Mouse (Mus musculus) kidney, embryonic 16.5 days (tissue): Measurements from ENCODE around the gene Pyroxd2. TPM values are rescaled to one million over a fixed set of nuclear protein-coding genes. Genes with fewer than 3 reads are reported as not detected.

Source experiments
- ATAC-seq: fragments of 200-750 bp; cut with Nextera tagmentation; 2 replicates; pipeline ENCODE4 v1.8.0; 2017; ENCODE audit warnings: moderate TSS enrichment; ENCODE audit not compliant: low FRiP score, low TSS enrichment
- H3K27ac ChIP-seq: fragments of 300-500 bp; sonication (generic); 2 replicates; pipeline ENCODE4 v1.5.1; 2014; ENCODE audit warnings: low read length
- H3K27me3 ChIP-seq: fragments of 300-500 bp; sonication (generic); 2 replicates; pipeline ENCODE4 v1.6.1; 2014; ENCODE audit warnings: low read length, control low read depth, mixed read lengths; ENCODE audit not compliant: insufficient read depth
- H3K36me3 ChIP-seq: fragments of 300-500 bp; sonication (generic); 2 replicates; pipeline ENCODE4 v1.6.1; 2014; ENCODE audit warnings: low read length, control low read depth, mixed read lengths; ENCODE audit not compliant: insufficient read depth
- H3K4me1 ChIP-seq: fragments of 300-500 bp; sonication (generic); 2 replicates; pipeline ENCODE4 v1.6.1; 2014; ENCODE audit warnings: low read length, control low read depth, mixed read lengths; ENCODE audit not compliant: insufficient read depth
- H3K4me2 ChIP-seq: fragments of 300-500 bp; sonication (generic); replicated peaks from 2 replicates; pipeline ENCODE4 v1.6.1; 2014; ENCODE audit warnings: low read depth, low read length
- H3K4me3 ChIP-seq: fragments of 300-500 bp; sonication (generic); 2 replicates; pipeline ENCODE4 v1.5.1; 2014; ENCODE audit warnings: mild to moderate bottlenecking, low read length
- H3K9ac ChIP-seq: fragments of 300-500 bp; sonication (generic); replicated peaks from 2 replicates; pipeline ENCODE4 v1.6.1; 2014; ENCODE audit warnings: low read length
- H3K9me3 ChIP-seq: fragments of 300-500 bp; sonication (generic); 2 replicates; pipeline ENCODE4 v1.6.1; 2016; ENCODE audit warnings: low read length, control low read depth
- WGBS: fragments of 180-500 bp; shearing (Covaris S2); extraction: QIAGEN DNeasy Blood & Tissue Kit; methylation state at CpG from one replicate; pipeline ENCODE4 v1.1.7; 2014; 5-methylcytosine and 5-hydroxymethylcytosine counted together
- polyA plus RNA-seq: library from polyadenylated mRNA; unstranded; fragments of >200 nt; fragmentation: Nextera tagmentation; extraction: Ambion mirVana; gene quantifications from 2 replicates; pipeline ENCODE4 v1.2.1, GENCODE M21; 2015

Gene Pyroxd2
- polyA plus RNA-seq, 1 experiment from 2014 or later = 9.7 TPM

DNA sequence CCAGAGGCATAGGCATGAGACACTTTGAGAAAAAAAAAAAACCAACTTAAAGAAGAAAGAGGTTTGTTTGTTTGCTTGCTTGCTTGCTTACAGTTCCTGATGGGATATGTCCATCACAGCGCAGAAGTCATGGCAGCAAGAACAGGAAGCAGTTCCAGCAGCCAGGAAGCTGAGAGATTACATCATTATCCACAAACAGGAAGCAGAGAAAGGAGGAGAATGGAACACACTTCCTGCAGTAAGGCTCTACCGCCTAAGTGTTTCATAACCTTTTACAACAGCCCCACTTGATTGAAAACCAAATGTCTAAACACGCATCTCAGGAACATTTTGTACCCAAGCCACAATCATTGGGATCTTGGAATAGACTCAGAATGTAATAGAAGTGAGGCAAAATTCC is 75.6 kb downstream of the Pyroxd2 start:
- no peak overlapping the region for H3K27ac ChIP-seq
- H3K36me3 ChIP-seq = no peaks in the 10 kb centered on the region
- ATAC-seq = no peak
- no peak overlapping the region for H3K9ac ChIP-seq
- no peaks in the 10 kb centered on the region for H3K9me3 ChIP-seq
- 86% methylated on average over 3 of the region's 3 CpGs for WGBS
- H3K4me1 ChIP-seq = 0 out of 2 replicates have a peak, but pooled peaks cover 9% of the 10 kb centered on the region
- no peak overlapping the region for H3K4me2 ChIP-seq
- H3K4me3 ChIP-seq = no peak overlapping the region
- no peaks in the 10 kb centered on the region for H3K27me3 ChIP-seq

Other genes starting within 250 kb of the Pyroxd2 start
- gene R3hcc1l, start 234.0 kb downstream of the Pyroxd2 start, polyA plus RNA-seq = 19.2 and 22.7 TPM in 2 replicates
- 1.6 and 2.1 TPM in 2 replicates for gene Loxl4, start 140.0 kb downstream of the Pyroxd2 start, polyA plus RNA-seq
- 16.8 and 16.9 TPM in 2 replicates for gene Hps1, start 27.2 kb upstream of the Pyroxd2 start, polyA plus RNA-seq